Mouse (Mus musculus): ENCODE data around the gene Nphp1.

The Nphp1 gene

DNA sequence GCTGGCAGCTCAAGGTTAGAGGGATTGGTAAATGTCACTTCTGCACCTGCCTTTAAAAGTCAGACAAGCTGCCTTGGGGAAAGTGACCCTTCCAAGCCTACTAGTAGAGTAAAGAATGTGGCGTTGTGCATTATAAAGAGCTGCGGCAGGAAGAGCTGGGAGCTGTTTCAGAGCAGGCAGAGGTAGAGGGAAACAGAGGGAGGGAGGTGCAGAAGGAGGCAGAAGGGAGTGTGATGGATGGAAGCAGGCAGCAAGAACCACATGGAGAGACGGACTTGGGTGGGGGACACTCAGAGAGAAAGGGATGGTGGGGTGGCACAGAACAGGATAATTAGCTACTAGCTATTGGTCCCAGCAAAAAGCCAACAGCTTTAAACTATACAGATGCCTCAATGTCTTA is 80.6 kb downstream of the Nphp1 start:
- no peak for ATAC-seq (ENCODE audit: insufficient number of reproducible peaks, low FRiP score, low TSS enrichment)

DNA sequence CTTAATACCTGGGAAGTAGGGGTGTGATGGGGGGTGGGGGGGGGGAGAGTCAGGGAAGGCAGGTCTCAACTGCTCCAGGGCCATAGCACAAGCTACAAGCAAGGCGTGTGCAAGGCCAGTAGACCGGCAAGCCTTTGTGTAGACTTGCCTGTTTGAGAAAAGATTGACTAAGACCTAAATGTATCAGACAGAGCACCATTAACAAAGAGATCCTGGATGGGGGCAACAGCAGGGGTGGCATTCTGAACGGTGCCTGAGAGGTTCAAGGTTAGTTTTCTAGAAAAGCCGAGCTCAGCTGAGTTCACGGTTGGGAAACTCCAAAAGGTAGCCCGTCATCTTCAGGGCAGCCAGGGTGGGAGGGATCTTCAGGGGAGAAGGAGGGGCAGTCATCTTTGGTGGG is 83.4 kb downstream of the Nphp1 start:
- no peak for ATAC-seq (ENCODE audit: insufficient number of reproducible peaks, low FRiP score, low TSS enrichment)

All from cerebellum, adult (tissue).